Mouse (Mus musculus): ENCODE data around the gene Dkk3. TPM values are rescaled to one million over a fixed set of nuclear protein-coding genes. Genes with fewer than 3 reads are reported as not detected.

Dkk3 gene
- polyA plus RNA-seq, 1 experiment from 2014 or later = 32.0 TPM

DNA sequence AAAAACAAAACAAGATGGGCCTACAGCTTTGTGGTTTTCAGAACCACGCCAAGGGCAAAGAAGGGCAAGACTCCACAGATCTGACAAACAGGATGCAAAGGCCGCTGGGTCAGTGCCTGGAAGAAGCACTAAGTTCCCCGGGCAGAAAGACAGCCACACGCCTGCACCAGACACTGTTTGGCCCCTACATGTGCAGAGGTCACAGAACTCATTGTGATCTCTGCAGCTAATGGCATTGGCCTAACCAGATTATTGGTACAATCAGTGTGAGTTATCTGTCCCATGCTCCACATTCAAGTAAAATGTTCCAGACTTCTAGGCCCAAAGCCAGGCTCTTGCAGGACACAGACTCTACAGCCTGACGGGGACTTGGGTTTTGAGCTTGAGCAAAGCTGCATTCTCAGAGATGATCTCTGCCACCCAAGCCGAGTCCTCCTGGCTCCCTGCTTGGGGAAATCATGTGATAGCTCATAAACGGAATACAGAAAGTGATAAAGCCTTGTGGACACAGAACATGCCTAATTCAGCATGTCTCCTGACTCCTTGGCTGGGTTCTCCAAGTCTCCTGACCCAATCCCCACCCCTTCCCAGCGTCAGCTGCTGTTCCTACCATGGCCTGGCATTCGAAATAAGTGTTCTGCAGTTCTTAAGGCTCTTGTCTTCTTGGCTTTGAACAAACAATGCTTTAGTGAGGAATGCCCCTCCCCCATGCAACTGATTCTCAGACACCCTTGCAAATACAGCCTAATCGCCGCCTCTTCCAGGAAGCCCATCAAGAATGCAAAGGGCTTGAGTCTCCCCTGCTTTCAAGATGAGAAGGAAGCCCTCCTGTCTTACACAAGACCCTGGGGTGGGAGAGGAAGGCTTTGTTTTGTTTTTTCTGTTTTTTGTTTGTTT, 20.1 kb downstream of the Dkk3 start:
- ATAC-seq (ENCODE audit: low FRiP score) (no peak), DNase-seq (ENCODE audit: low spot score) (no peak)
- WGBS = 80% methylated on average over 11 of the region's 11 CpGs
- no peak overlapping the region for H3K9ac ChIP-seq
- H3K36me3 ChIP-seq (replicated peaks; ENCODE audit: control insufficient read depth, insufficient read depth) = no peaks in the 10 kb centered on the region
- no peak overlapping the region for H3K4me2 ChIP-seq (replicated peaks)
- H3K27ac ChIP-seq = no peak overlapping the region
- no peaks in the 10 kb centered on the region for H3K27me3 ChIP-seq (ENCODE audit: control insufficient read depth, insufficient read depth, low read length)
- no peaks in the 10 kb centered on the region for H3K9me3 ChIP-seq (ENCODE audit: control insufficient read depth, low read length)
- no peak overlapping the region for H3K4me3 ChIP-seq (replicated peaks; ENCODE audit: low read length)
- peaks cover 4% of the 10 kb centered on the region for H3K4me1 ChIP-seq (replicated peaks; ENCODE audit: control insufficient read depth, insufficient read depth, low read length)

DNA sequence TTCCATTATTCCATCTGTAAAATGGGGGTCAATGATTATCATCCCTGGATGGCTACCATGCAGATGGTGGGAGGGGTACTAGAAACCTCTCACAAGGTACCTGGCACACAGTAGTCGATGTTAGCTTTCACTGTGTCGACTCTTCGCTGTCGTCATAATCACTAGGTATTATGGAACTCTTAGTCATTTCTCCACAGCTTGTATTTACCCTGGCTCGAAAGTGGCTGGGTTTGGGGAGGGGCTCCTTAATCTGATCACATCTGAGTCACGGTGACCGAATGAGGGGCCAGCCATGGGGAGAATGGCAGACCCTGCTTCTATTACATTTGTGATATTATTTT, 20.7 kb downstream of the Dkk3 start:
- no peaks in the 10 kb centered on the region for H3K9me3 ChIP-seq (ENCODE audit: control insufficient read depth, low read length)
- peaks cover 3% of the 10 kb centered on the region for H3K4me1 ChIP-seq (replicated peaks; ENCODE audit: control insufficient read depth, insufficient read depth, low read length)
- DNase-seq (ENCODE audit: low spot score) (no peak), ATAC-seq (ENCODE audit: low FRiP score) (no peak)
- no peaks in the 10 kb centered on the region for H3K36me3 ChIP-seq (replicated peaks; ENCODE audit: control insufficient read depth, insufficient read depth)
- no peaks in the 10 kb centered on the region for H3K27me3 ChIP-seq (ENCODE audit: control insufficient read depth, insufficient read depth, low read length)
- H3K27ac ChIP-seq = no peak overlapping the region
- no peak overlapping the region for H3K4me3 ChIP-seq (replicated peaks; ENCODE audit: low read length)
- H3K4me2 ChIP-seq (replicated peaks) = no peak overlapping the region
- H3K9ac ChIP-seq = no peak overlapping the region
- 83% methylated on average over 7 of the region's 7 CpGs for WGBS

- H3K4me2 ChIP-seq (replicated peaks) = no peak overlapping the region
- H3K9ac ChIP-seq = no peak overlapping the region
- H3K9me3 ChIP-seq (ENCODE audit: control insufficient read depth, low read length) = no peaks in the 10 kb centered on the region
- DNase-seq (ENCODE audit: low spot score) = no peak
- ATAC-seq (ENCODE audit: low FRiP score) = no peak
- H3K27me3 ChIP-seq (ENCODE audit: control insufficient read depth, insufficient read depth, low read length) = no peaks in the 10 kb centered on the region
- H3K4me3 ChIP-seq (replicated peaks; ENCODE audit: low read length) = no peak overlapping the region
- H3K4me1 ChIP-seq (replicated peaks; ENCODE audit: control insufficient read depth, insufficient read depth, low read length) = no peaks in the 10 kb centered on the region
- H3K36me3 ChIP-seq (replicated peaks; ENCODE audit: control insufficient read depth, insufficient read depth) = no peaks in the 10 kb centered on the region
- no peak overlapping the region for H3K27ac ChIP-seq
- WGBS = 75% methylated on average over 5 of the region's 5 CpGs
Observed at GRCm38 (mm10) chr7:112136537-112136936, 22.3 kb downstream of the Dkk3 start.

GRCm38 (mm10) chr7:112135161-112135560, 23.7 kb downstream of the Dkk3 start:
- Histone ChIP-seq H3K4me2 (replicated peaks) (no peak overlapping the region), H3K4me1 (replicated peaks; ENCODE audit: control insufficient read depth, insufficient read depth, low read length) (no peaks in the 10 kb centered on the region), H3K27ac (no peak overlapping the region), H3K9me3 (ENCODE audit: control insufficient read depth, low read length) (no peaks in the 10 kb centered on the region), H3K36me3 (replicated peaks; ENCODE audit: control insufficient read depth, insufficient read depth) (no peaks in the 10 kb centered on the region), H3K4me3 (replicated peaks; ENCODE audit: low read length) (no peak overlapping the region), H3K9ac (no peak overlapping the region), H3K27me3 (ENCODE audit: control insufficient read depth, insufficient read depth, low read length) (no peaks in the 10 kb centered on the region)
- DNase-seq (ENCODE audit: low spot score) (no peak), ATAC-seq (ENCODE audit: low FRiP score) (no peak)
- 94% methylated on average over 4 of the region's 4 CpGs for WGBS

DNA sequence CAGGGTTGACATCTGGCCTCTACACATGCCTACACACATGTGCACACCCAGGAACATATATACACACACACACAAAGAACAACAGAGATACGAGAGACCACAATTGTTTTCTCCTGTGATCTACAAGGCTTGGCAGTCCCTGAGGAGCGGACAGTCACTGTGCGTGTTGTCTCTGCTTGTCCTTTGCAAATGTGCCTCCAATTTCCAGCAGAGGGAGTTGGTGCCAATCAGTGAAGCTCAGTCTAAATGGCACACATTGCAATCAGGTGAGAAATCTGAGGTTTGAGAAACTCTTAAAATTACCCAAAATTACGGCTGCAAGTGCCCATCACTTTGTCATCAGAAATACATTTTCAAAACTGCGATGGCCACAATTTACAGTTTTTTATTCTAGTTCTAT, 25.6 kb downstream of the Dkk3 start:
- no peak for ATAC-seq (ENCODE audit: low FRiP score)

GRCm38 (mm10) chr7:112132005-112132404, 26.9 kb downstream of the Dkk3 start:
- Histone ChIP-seq H3K9me3 (ENCODE audit: control insufficient read depth, low read length) (no peaks in the 10 kb centered on the region), H3K27me3 (ENCODE audit: control insufficient read depth, insufficient read depth, low read length) (no peaks in the 10 kb centered on the region), H3K36me3 (replicated peaks; ENCODE audit: control insufficient read depth, insufficient read depth) (no peaks in the 10 kb centered on the region), H3K4me1 (replicated peaks; ENCODE audit: control insufficient read depth, insufficient read depth, low read length) (no peaks in the 10 kb centered on the region), H3K4me2 (replicated peaks) (no peak overlapping the region), H3K27ac (no peak overlapping the region), H3K4me3 (replicated peaks; ENCODE audit: low read length) (no peak overlapping the region), H3K9ac (no peak overlapping the region)
- no peak for DNase-seq (ENCODE audit: low spot score)
- ATAC-seq (ENCODE audit: low FRiP score) = no peak
- 44% methylated on average over 6 of the region's 6 CpGs for WGBS

More for the DNA sequence above, 25.6 kb downstream of the Dkk3 start:
- whole genome bisulfite sequencing = 84% methylated on average over 5 of the region's 5 CpGs
- Histone ChIP-seq H3K9me3 (ENCODE audit: control insufficient read depth, low read length) (no peaks in the 10 kb centered on the region), H3K4me2 (replicated peaks) (no peak overlapping the region), H3K36me3 (replicated peaks; ENCODE audit: control insufficient read depth, insufficient read depth) (no peaks in the 10 kb centered on the region), H3K27me3 (ENCODE audit: control insufficient read depth, insufficient read depth, low read length) (no peaks in the 10 kb centered on the region), H3K4me1 (replicated peaks; ENCODE audit: control insufficient read depth, insufficient read depth, low read length) (no peaks in the 10 kb centered on the region), H3K9ac (no peak overlapping the region), H3K27ac (no peak overlapping the region), H3K4me3 (replicated peaks; ENCODE audit: low read length) (no peak overlapping the region)
- no peak for DNase-seq (ENCODE audit: low spot score)

- Histone ChIP-seq H3K4me3 (replicated peaks; ENCODE audit: low read length) (no peak overlapping the region), H3K27me3 (ENCODE audit: control insufficient read depth, insufficient read depth, low read length) (no peaks in the 10 kb centered on the region), H3K27ac (no peak overlapping the region), H3K9ac (no peak overlapping the region), H3K9me3 (ENCODE audit: control insufficient read depth, low read length) (no peaks in the 10 kb centered on the region), H3K4me2 (replicated peaks) (no peak overlapping the region), H3K4me1 (replicated peaks; ENCODE audit: control insufficient read depth, insufficient read depth, low read length) (no peaks in the 10 kb centered on the region), H3K36me3 (replicated peaks; ENCODE audit: control insufficient read depth, insufficient read depth) (no peaks in the 10 kb centered on the region)
- no peak for DNase-seq (ENCODE audit: low spot score)
- WGBS = 99% methylated on average over 3 of the region's 3 CpGs
- no peak for ATAC-seq (ENCODE audit: low FRiP score)
Observed at GRCm38 (mm10) chr7:112130660-112131059, 28.2 kb downstream of the Dkk3 start.

GRCm38 (mm10) chr7:112129851-112130250, 29.0 kb downstream of the Dkk3 start:
- H3K36me3 ChIP-seq (replicated peaks; ENCODE audit: control insufficient read depth, insufficient read depth) = no peaks in the 10 kb centered on the region
- no peak overlapping the region for H3K4me2 ChIP-seq (replicated peaks)
- no peaks in the 10 kb centered on the region for H3K4me1 ChIP-seq (replicated peaks; ENCODE audit: control insufficient read depth, insufficient read depth, low read length)
- no peaks in the 10 kb centered on the region for H3K9me3 ChIP-seq (ENCODE audit: control insufficient read depth, low read length)
- H3K27ac ChIP-seq = no peak overlapping the region
- ATAC-seq (ENCODE audit: low FRiP score) (no peak), DNase-seq (ENCODE audit: low spot score) (no peak)
- no peak overlapping the region for H3K4me3 ChIP-seq (replicated peaks; ENCODE audit: low read length)
- no peak overlapping the region for H3K9ac ChIP-seq
- H3K27me3 ChIP-seq (ENCODE audit: control insufficient read depth, insufficient read depth, low read length) = no peaks in the 10 kb centered on the region
- WGBS = 70% methylated on average over 6 of the region's 6 CpGs

GRCm38 (mm10) chr7:112128810-112129209, 30.0 kb downstream of the Dkk3 start:
- Histone ChIP-seq H3K4me1 (replicated peaks; ENCODE audit: control insufficient read depth, insufficient read depth, low read length) (no peaks in the 10 kb centered on the region), H3K9ac (no peak overlapping the region), H3K36me3 (replicated peaks; ENCODE audit: control insufficient read depth, insufficient read depth) (no peaks in the 10 kb centered on the region), H3K4me2 (replicated peaks) (no peak overlapping the region), H3K27ac (no peak overlapping the region), H3K27me3 (ENCODE audit: control insufficient read depth, insufficient read depth, low read length) (no peaks in the 10 kb centered on the region), H3K4me3 (replicated peaks; ENCODE audit: low read length) (no peak overlapping the region), H3K9me3 (ENCODE audit: control insufficient read depth, low read length) (no peaks in the 10 kb centered on the region)
- ATAC-seq (ENCODE audit: low FRiP score) (no peak), DNase-seq (ENCODE audit: low spot score) (no peak)
- 80% methylated on average over 4 of the region's 4 CpGs for WGBS

- Histone ChIP-seq H3K27me3 (ENCODE audit: control insufficient read depth, insufficient read depth, low read length) (no peaks in the 10 kb centered on the region), H3K9me3 (ENCODE audit: control insufficient read depth, low read length) (no peaks in the 10 kb centered on the region), H3K36me3 (replicated peaks; ENCODE audit: control insufficient read depth, insufficient read depth) (no peaks in the 10 kb centered on the region), H3K27ac (no peak overlapping the region), H3K4me2 (replicated peaks) (no peak overlapping the region), H3K9ac (no peak overlapping the region), H3K4me1 (replicated peaks; ENCODE audit: control insufficient read depth, insufficient read depth, low read length) (no peaks in the 10 kb centered on the region), H3K4me3 (replicated peaks; ENCODE audit: low read length) (no peak overlapping the region)
- DNase-seq (ENCODE audit: low spot score) (no peak), ATAC-seq (ENCODE audit: low FRiP score) (no peak)
- 89% methylated on average over 4 of the region's 4 CpGs for WGBS
Observed at GRCm38 (mm10) chr7:112127954-112128353, 30.9 kb downstream of the Dkk3 start.
